In genomic region chr12:110758932-110759331, GRCm38 (mm10) we compare ENCODE assay signal across 25 mouse cellular contexts. TPM values are rescaled to one million over a fixed set of nuclear protein-coding genes. Genes with fewer than 3 reads are reported as not detected.
DNase-seq lines count a peak whose midpoint lies in the region; ATAC-seq and TF ChIP-seq lines count a peak whose summit lies in the region.
"Had no signal": no experiment of that assay in that cellular context is flagged by ENCODE, and none has a peak within 500 bp of the region (broad histone marks: within the 10 kb centered on the region; RNA-seq: fewer than 3 reads in every experiment).

No protein-coding gene starts in this region.

- no peak overlapping the region for H3K9ac ChIP-seq in liver, postnatal 0 days (replicated peaks)
- H3K9ac ChIP-seq in liver, embryonic 11.5 days (ENCODE audit: low read depth, low read length), result no peak overlapping the region
- H3K9ac ChIP-seq in kidney, embryonic 16.5 days (replicated peaks; ENCODE audit: low read length), result no peak overlapping the region
- no peak overlapping the region for H3K9ac ChIP-seq in midbrain, postnatal 0 days (replicated peaks; ENCODE audit: low read length, poor library complexity, severe bottlenecking)
- H3K9ac ChIP-seq: forebrain, postnatal 0 days; heart, embryonic 13.5 days; hindbrain, embryonic 15.5 days; limb, embryonic 15.5 days; liver, embryonic 15.5 days; neural tube, embryonic 12.5 days had no signal

- no peaks in the 10 kb centered on the region for H3K27me3 ChIP-seq in liver, postnatal 0 days (ENCODE audit: insufficient read depth, low read length)
- H3K27me3 ChIP-seq in liver, embryonic 11.5 days (replicated peaks; ENCODE audit: control insufficient read depth, insufficient read depth, low read length), result no peaks in the 10 kb centered on the region
- H3K27me3 ChIP-seq in midbrain, embryonic 10.5 days (ENCODE audit: low read depth, poor library complexity, severe bottlenecking), result no peaks in the 10 kb centered on the region
- no peaks in the 10 kb centered on the region for H3K27me3 ChIP-seq in kidney, embryonic 16.5 days (ENCODE audit: insufficient read depth, low read length)
- H3K27me3 ChIP-seq in midbrain, postnatal 0 days (ENCODE audit: insufficient read depth, low read length), result no peaks in the 10 kb centered on the region
- H3K27me3 ChIP-seq: heart, embryonic 13.5 days; hindbrain, embryonic 15.5 days; limb, embryonic 15.5 days; liver, embryonic 15.5 days; neural tube, embryonic 12.5 days had no signal

- H3K4me2 ChIP-seq in liver, postnatal 0 days (ENCODE audit: low read depth, low read length), result no peak overlapping the region
- no peak overlapping the region for H3K4me2 ChIP-seq in liver, embryonic 11.5 days
- H3K4me2 ChIP-seq in kidney, embryonic 16.5 days (replicated peaks; ENCODE audit: low read depth, low read length), result no peak overlapping the region
- H3K4me2 ChIP-seq in midbrain, postnatal 0 days (ENCODE audit: low read depth, low read length, poor library complexity, severe bottlenecking), result no peak overlapping the region
- H3K4me2 ChIP-seq: heart, embryonic 13.5 days; hindbrain, embryonic 15.5 days; limb, embryonic 15.5 days; liver, embryonic 15.5 days; midbrain, embryonic 11.5 days; neural tube, embryonic 12.5 days had no signal

- no peak for DNase-seq in liver, postnatal 0 days
- no peak for DNase-seq in liver, embryonic 11.5 days (ENCODE audit: low spot score)
- DNase-seq in naive thymus-derived CD4-positive, alpha-beta T cell, adult 2 months (ENCODE audit: low read depth), result peak; percentile 74
- no peak for DNase-seq in midbrain, embryonic 10.5 days (ENCODE audit: low spot score)
- no peak for DNase-seq in midbrain, postnatal 0 days (ENCODE audit: low spot score)
- DNase-seq: adrenal gland, postnatal 25 days; cerebellum, adult 9-10 months; forebrain, postnatal 0 days; gastrocnemius, postnatal 25 days; heart, adult 2 months; left cerebral cortex, postnatal 4 days; lung, postnatal 4 days; right cerebral cortex, postnatal 14 days had no signal

- peaks cover 8% of the 10 kb centered on the region; the same call in 1 of the 2 replicates for H3K36me3 ChIP-seq in liver, postnatal 0 days (replicated peaks; ENCODE audit: insufficient read depth, low read length)
- no peaks in the 10 kb centered on the region for H3K36me3 ChIP-seq in liver, embryonic 11.5 days (ENCODE audit: control insufficient read depth, insufficient read depth, low read length)
- peaks cover 28% of the 10 kb centered on the region for H3K36me3 ChIP-seq in midbrain, embryonic 10.5 days
- peaks cover 10% of the 10 kb centered on the region for H3K36me3 ChIP-seq in kidney, embryonic 16.5 days (ENCODE audit: insufficient read depth, low read length)
- no peaks in the 10 kb centered on the region for H3K36me3 ChIP-seq in midbrain, postnatal 0 days (ENCODE audit: insufficient read depth, low read length)

- H3K4me1 ChIP-seq in liver, postnatal 0 days (ENCODE audit: insufficient read depth), result peaks cover 18% of the 10 kb centered on the region
- H3K4me1 ChIP-seq in liver, embryonic 11.5 days (replicated peaks; ENCODE audit: control insufficient read depth, insufficient read depth, low read length), result peaks cover 20% of the 10 kb centered on the region
- H3K4me1 ChIP-seq in midbrain, embryonic 10.5 days, result peaks cover 8% of the 10 kb centered on the region; the same call in 1 of the 2 replicates
- no peaks in the 10 kb centered on the region for H3K4me1 ChIP-seq in kidney, embryonic 16.5 days (ENCODE audit: insufficient read depth, low read length)
- no peaks in the 10 kb centered on the region for H3K4me1 ChIP-seq in midbrain, postnatal 0 days (ENCODE audit: insufficient read depth, low read length)
- H3K4me1 ChIP-seq: neural tube, embryonic 12.5 days had no signal

- ATAC-seq in liver, postnatal 0 days, result no peak
- no peak for ATAC-seq in liver, embryonic 11.5 days (replicated peaks; ENCODE audit: low FRiP score)
- ATAC-seq in CD4-positive, CD25-positive, alpha-beta regulatory T cell, adult 4 months, result peak; percentile 88
- ATAC-seq in hematopoietic stem cell, adult 5-6 weeks (replicated peaks in 1 of 2; ENCODE audit: insufficient read depth in 1 of 2, low FRiP score in 2 of 2, low TSS enrichment in 1 of 2, low read depth in 1 of 2, poor library complexity in 2 of 2, severe bottlenecking in 2 of 2), result peak; percentile 29 to 51; a peak in 2 of 4 replicates
- ATAC-seq in kidney, embryonic 16.5 days (ENCODE audit: low FRiP score, low TSS enrichment), result no peak
- ATAC-seq in midbrain, postnatal 0 days (ENCODE audit: low FRiP score), result no peak
- ATAC-seq: forebrain, postnatal 0 days; intestine, postnatal 0 days had no signal

- H3K9me3 ChIP-seq in liver, postnatal 0 days (ENCODE audit: low read length), result no peaks in the 10 kb centered on the region
- H3K9me3 ChIP-seq in liver, embryonic 11.5 days (ENCODE audit: control insufficient read depth, low read length), result peaks cover 3% of the 10 kb centered on the region; the same call in 1 of the 2 replicates
- H3K9me3 ChIP-seq in midbrain, embryonic 10.5 days (replicated peaks), result 0 out of 2 replicates have a peak, but pooled peaks cover 12% of the 10 kb centered on the region
- H3K9me3 ChIP-seq in kidney, embryonic 16.5 days (ENCODE audit: low read length), result no peaks in the 10 kb centered on the region
- H3K9me3 ChIP-seq in midbrain, postnatal 0 days (ENCODE audit: low read length), result no peaks in the 10 kb centered on the region
- H3K9me3 ChIP-seq: embryonic facial prominence, embryonic 10.5 days; forebrain, embryonic 10.5 days; hindbrain, embryonic 15.5 days; limb, embryonic 15.5 days; liver, embryonic 15.5 days; neural tube, embryonic 12.5 days had no signal

- TF ChIP-seq EP300 in liver, postnatal 0 days (IDR thresholded peaks at IDR 0.05; ENCODE audit: low read depth), result no peak

- H3K27ac ChIP-seq in liver, postnatal 0 days (ENCODE audit: low read depth), result 0 out of 2 replicates have a peak overlapping the region, but pooled peaks have one; percentile 29
- H3K27ac ChIP-seq in liver, embryonic 11.5 days (ENCODE audit: low read depth, low read length), result no peak overlapping the region
- no peak overlapping the region for H3K27ac ChIP-seq in midbrain, embryonic 10.5 days (replicated peaks)
- H3K27ac ChIP-seq in kidney, embryonic 16.5 days (ENCODE audit: low read length), result no peak overlapping the region
- no peak overlapping the region for H3K27ac ChIP-seq in midbrain, postnatal 0 days (ENCODE audit: low read depth, low read length)
- H3K27ac ChIP-seq: embryonic facial prominence, embryonic 10.5 days; forebrain, embryonic 10.5 days; heart, adult 2 months; heart, embryonic 13.5 days; hindbrain, embryonic 15.5 days; limb, embryonic 15.5 days; liver, embryonic 15.5 days; neural tube, embryonic 12.5 days had no signal

- no peak for TF ChIP-seq CTCF in liver, postnatal 0 days (IDR thresholded peaks at IDR 0.05; ENCODE audit: low read depth)
- TF ChIP-seq CTCF in midbrain, postnatal 0 days (IDR thresholded peaks at IDR 0.05), result no peak

- no peak overlapping the region for H3K4me3 ChIP-seq in liver, postnatal 0 days (ENCODE audit: low read depth, low read length)
- H3K4me3 ChIP-seq in liver, embryonic 11.5 days (ENCODE audit: low read depth, low read length), result no peak overlapping the region
- no peak overlapping the region for H3K4me3 ChIP-seq in midbrain, embryonic 10.5 days
- no peak overlapping the region for H3K4me3 ChIP-seq in kidney, embryonic 16.5 days (ENCODE audit: low read length)
- no peak overlapping the region for H3K4me3 ChIP-seq in midbrain, postnatal 0 days (ENCODE audit: low read depth, low read length)
- H3K4me3 ChIP-seq: embryonic facial prominence, embryonic 10.5 days; forebrain, embryonic 10.5 days; heart, adult 2 months; heart, embryonic 13.5 days; hindbrain, embryonic 15.5 days; limb, embryonic 15.5 days; liver, embryonic 15.5 days; neural tube, embryonic 12.5 days had no signal

- WGBS in liver, postnatal 0 days (ENCODE audit: insufficient replicate concordance), result 80% methylated on average over 7 of the region's 8 CpGs
- 93% methylated on average over 8 of the region's 8 CpGs for WGBS in liver, embryonic 11.5 days
- WGBS in midbrain, embryonic 10.5 days, result 92% methylated on average over 8 of the region's 8 CpGs
- WGBS in kidney, embryonic 16.5 days, result 95% methylated on average over 7 of the region's 8 CpGs
- 96% methylated on average over 7 of the region's 8 CpGs for WGBS in midbrain, postnatal 0 days

RNA-seq across cellular contexts. Expression of gene Wdr20, which starts 21.2 kb away (rescaled TPM):
- polyA plus RNA-seq in liver, postnatal 0 days (2015; fragmentation: Nextera tagmentation; extraction: Ambion mirVana), result 6.4 and 7.0 TPM in 2 replicates
- polyA plus RNA-seq in liver, embryonic 11.5 days (2014; fragmentation: Nextera tagmentation; extraction: Ambion mirVana), result 17.7 and 18.2 TPM in 2 replicates
- 10 to 100 TPM; 30.2 to 34.0 TPM for polyA plus RNA-seq in CD4-positive, CD25-positive, alpha-beta regulatory T cell, adult 4 months (2017; shearing (Covaris generic))
- 37.6 and 43.4 TPM in 2 replicates for total RNA-seq in hematopoietic stem cell, adult 5-6 weeks (2017)
- polyA plus RNA-seq in midbrain, embryonic 10.5 days (2016; fragmentation: Nextera tagmentation; extraction: Ambion mirVana), result 22.6 and 27.9 TPM in 2 replicates
- polyA plus RNA-seq in kidney, embryonic 16.5 days (2015; fragmentation: Nextera tagmentation; extraction: Ambion mirVana), result 24.8 and 26.5 TPM in 2 replicates
- total RNA-seq in midbrain, postnatal 0 days (2014; rRNA removed), result 33.8 and 38.7 TPM in 2 replicates
- 16.0 and 16.2 TPM in 2 replicates for polyA plus RNA-seq in midbrain, postnatal 0 days (2015; fragmentation: Nextera tagmentation; extraction: Ambion mirVana)

RNA-seq across cellular contexts. Expression of gene Hsp90aa1, which starts 56.4 kb away (rescaled TPM):
- polyA plus RNA-seq in liver, postnatal 0 days (2015; fragmentation: Nextera tagmentation; extraction: Ambion mirVana), result 231 and 250 TPM in 2 replicates
- 1,759 and 1,828 TPM in 2 replicates for polyA plus RNA-seq in liver, embryonic 11.5 days (2014; fragmentation: Nextera tagmentation; extraction: Ambion mirVana)
- 100 to 1,000 TPM; 140 to 181 TPM for polyA plus RNA-seq in CD4-positive, CD25-positive, alpha-beta regulatory T cell, adult 4 months (2017; shearing (Covaris generic))
- total RNA-seq in hematopoietic stem cell, adult 5-6 weeks (2017), result 1,218 and 1,648 TPM in 2 replicates
- 1,099 and 1,206 TPM in 2 replicates for polyA plus RNA-seq in midbrain, embryonic 10.5 days (2016; fragmentation: Nextera tagmentation; extraction: Ambion mirVana)
- polyA plus RNA-seq in kidney, embryonic 16.5 days (2015; fragmentation: Nextera tagmentation; extraction: Ambion mirVana), result 843 and 919 TPM in 2 replicates
- 567 and 693 TPM in 2 replicates for total RNA-seq in midbrain, postnatal 0 days (2014; rRNA removed)
- 1,476 and 1,620 TPM in 2 replicates for polyA plus RNA-seq in midbrain, postnatal 0 days (2015; fragmentation: Nextera tagmentation; extraction: Ambion mirVana)

Comparison
In these comparisons a context has a peak if more than half of its experiments do, and no peak if none do; other contexts are left out.
1. ATAC-seq: peak in CD4-positive, CD25-positive, alpha-beta regulatory T cell, adult 4 months (single experiment) and hematopoietic stem cell, adult 5-6 weeks (2 of 2); none in liver, postnatal 0 days (single experiment), liver, embryonic 11.5 days (single experiment), kidney, embryonic 16.5 days (single experiment) and midbrain, postnatal 0 days (single experiment).